Mouse (Mus musculus) midbrain, embryonic 11.5 days (tissue): ENCODE measurements around the gene Taf8. TPM values are rescaled to one million over a fixed set of nuclear protein-coding genes. Genes with fewer than 3 reads are reported as not detected.

Experiments
- ATAC-seq: fragments of 200-750 bp; cut with Nextera tagmentation; 2 replicates; pipeline ENCODE4 v1.8.0; 2017; ENCODE audit warnings: moderate TSS enrichment, moderate library complexity; ENCODE audit not compliant: low FRiP score
- DNase-seq: peaks from one replicate; pipeline ENCODE4 v3.0.0; 2015; ENCODE audit warnings: low spot score; ENCODE audit errors: missing footprints
- H3K27ac ChIP-seq: fragments of 300-500 bp; sonication (generic); 2 replicates; pipeline ENCODE4 v1.5.1; 2014; ENCODE audit warnings: low read depth, low read length
- H3K27me3 ChIP-seq: fragments of 300-500 bp; sonication (generic); 2 replicates; pipeline ENCODE4 v1.6.1; 2014; ENCODE audit warnings: mild to moderate bottlenecking, low read length, moderate library complexity, mixed read lengths; ENCODE audit not compliant: control insufficient read depth, insufficient read depth
- H3K36me3 ChIP-seq: fragments of 300-500 bp; sonication (generic); 2 replicates; pipeline ENCODE4 v1.6.1; 2014; ENCODE audit warnings: mild to moderate bottlenecking, low read length, moderate library complexity, mixed read lengths; ENCODE audit not compliant: control insufficient read depth, insufficient read depth
- H3K4me1 ChIP-seq: fragments of 300-500 bp; sonication (generic); 2 replicates; pipeline ENCODE4 v1.6.1; 2014; ENCODE audit warnings: low read length; ENCODE audit not compliant: control insufficient read depth, insufficient read depth
- H3K4me2 ChIP-seq: fragments of 300-500 bp; sonication (generic); 2 replicates; pipeline ENCODE4 v1.6.1; 2014; ENCODE audit warnings: mild to moderate bottlenecking, moderate library complexity
- H3K4me3 ChIP-seq: fragments of 300-500 bp; sonication (generic); 2 replicates; pipeline ENCODE4 v1.5.1; 2014; ENCODE audit warnings: low read depth, low read length
- H3K9ac ChIP-seq: fragments of 300-500 bp; sonication (generic); 2 replicates; pipeline ENCODE4 v1.6.1; 2014; ENCODE audit warnings: low read length
- H3K9me3 ChIP-seq: fragments of 300-500 bp; sonication (generic); 2 replicates; pipeline ENCODE4 v1.6.1; 2016; ENCODE audit warnings: low read length; ENCODE audit not compliant: control insufficient read depth
- WGBS: fragments of 180-500 bp; shearing (Covaris S2); extraction: QIAGEN DNeasy Blood & Tissue Kit; methylation state at CpG from one replicate; pipeline ENCODE4 v1.1.7; 2014; 5-methylcytosine and 5-hydroxymethylcytosine counted together
- polyA plus RNA-seq: library from polyadenylated mRNA; unstranded; fragments of >200 nt; fragmentation: Nextera tagmentation; extraction: Ambion mirVana; gene quantifications from 2 replicates; pipeline ENCODE4 v1.2.1, GENCODE M21; 2014

The Taf8 gene
- polyA plus RNA-seq, 1 experiment from 2014 or later: 25.5 TPM

- H3K27me3 ChIP-seq: no peaks in the 10 kb centered on the region
- H3K4me2 ChIP-seq: no peak overlapping the region
- no peak overlapping the region for H3K27ac ChIP-seq
- H3K9me3 ChIP-seq: no peaks in the 10 kb centered on the region
- no peaks in the 10 kb centered on the region for H3K36me3 ChIP-seq
- ATAC-seq (no peak), DNase-seq (no peak)
- no peaks in the 10 kb centered on the region for H3K4me1 ChIP-seq
- H3K4me3 ChIP-seq: no peak overlapping the region
- WGBS: 43% methylated on average over 8 of the region's 8 CpGs
- no peak overlapping the region for H3K9ac ChIP-seq
Measured at GRCm38 (mm10) chr17:47448523-47449372, 53.3 kb downstream of the Taf8 start.

DNA sequence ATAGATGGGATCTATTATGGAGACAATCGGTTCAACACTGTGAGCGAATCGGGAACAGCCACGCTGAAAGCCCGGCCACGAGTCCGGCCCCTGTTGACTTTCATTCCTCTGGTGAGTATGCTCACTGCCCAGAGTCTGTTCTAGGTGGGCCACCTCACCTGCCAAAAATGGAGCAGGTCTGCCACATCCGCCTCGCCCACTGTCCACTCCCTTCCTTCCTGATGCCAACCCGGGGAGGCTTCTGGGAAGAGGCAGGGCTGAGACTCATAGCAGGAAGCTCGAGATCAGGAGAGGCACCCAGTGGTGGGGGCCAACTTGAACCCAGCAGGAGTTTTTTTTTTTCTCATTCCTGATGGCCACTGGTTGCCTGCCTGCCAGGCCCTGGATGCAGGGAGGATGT lies 55.5 kb downstream of the Taf8 start:
- no peaks in the 10 kb centered on the region for H3K4me1 ChIP-seq
- H3K27ac ChIP-seq: no peak overlapping the region
- no peak overlapping the region for H3K9ac ChIP-seq
- H3K4me2 ChIP-seq: no peak overlapping the region
- H3K27me3 ChIP-seq: no peaks in the 10 kb centered on the region
- 86% methylated on average over 11 of the region's 11 CpGs for WGBS
- no peaks in the 10 kb centered on the region for H3K9me3 ChIP-seq
- ATAC-seq: no peak
- no peak overlapping the region for H3K4me3 ChIP-seq
- H3K36me3 ChIP-seq: no peaks in the 10 kb centered on the region
- no peak for DNase-seq

DNA sequence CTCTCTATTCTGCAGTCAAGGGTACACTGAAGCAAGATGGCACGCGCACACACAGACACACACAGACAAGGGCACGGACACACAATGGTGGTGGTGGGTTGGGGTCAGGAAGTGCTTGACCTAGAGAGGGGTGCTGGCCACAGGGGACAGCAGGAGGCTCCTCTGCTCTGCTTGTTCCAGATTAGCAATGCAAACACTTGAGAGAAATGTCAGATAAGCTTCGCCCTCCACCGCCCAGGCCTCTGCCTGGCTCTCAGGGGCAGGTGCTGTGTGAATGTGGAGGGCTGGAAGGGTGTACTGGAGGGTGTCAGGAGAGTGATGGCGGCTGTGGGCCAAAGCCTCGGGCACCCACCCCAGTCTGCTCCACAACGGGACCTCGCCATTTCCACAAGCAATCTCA lies 56.1 kb downstream of the Taf8 start:
- WGBS: 67% methylated on average over 9 of the region's 9 CpGs
- ATAC-seq (no peak), DNase-seq (no peak)
- H3K4me2 ChIP-seq: no peak overlapping the region
- no peaks in the 10 kb centered on the region for H3K9me3 ChIP-seq
- H3K36me3 ChIP-seq: no peaks in the 10 kb centered on the region
- H3K27ac ChIP-seq: no peak overlapping the region
- H3K27me3 ChIP-seq: no peaks in the 10 kb centered on the region
- H3K9ac ChIP-seq: no peak overlapping the region
- no peaks in the 10 kb centered on the region for H3K4me1 ChIP-seq
- H3K4me3 ChIP-seq: no peak overlapping the region

DNA sequence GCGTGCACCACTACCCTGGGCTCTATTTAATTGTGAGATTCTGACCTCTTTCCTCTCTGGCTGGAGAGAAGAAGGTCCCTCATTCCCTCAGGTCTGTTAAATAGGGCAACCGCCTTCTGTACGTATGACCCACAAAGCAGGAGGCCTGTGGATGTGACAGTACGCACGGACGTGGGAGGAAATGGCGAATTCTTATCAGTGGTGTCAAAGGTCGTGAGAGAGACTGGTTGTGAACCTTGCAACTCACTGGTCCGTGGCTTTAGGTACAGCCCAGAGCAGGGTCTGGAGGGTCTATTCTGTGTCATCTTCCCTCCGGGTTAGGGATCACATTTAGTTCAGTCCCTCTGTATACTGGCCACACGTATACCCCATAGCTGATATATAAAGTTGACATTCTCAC lies 56.6 kb downstream of the Taf8 start:
- WGBS: 66% methylated on average over 11 of the region's 11 CpGs
- no peak overlapping the region for H3K4me3 ChIP-seq

GRCm38 (mm10) chr17:47444113-47444512 lies 58.0 kb downstream of the Taf8 start:
- Histone ChIP-seq H3K27me3 (no peaks in the 10 kb centered on the region), H3K9me3 (no peaks in the 10 kb centered on the region), H3K4me3 (no peak overlapping the region), H3K9ac (no peak overlapping the region), H3K36me3 (no peaks in the 10 kb centered on the region), H3K27ac (no peak overlapping the region), H3K4me2 (no peak overlapping the region), H3K4me1 (peaks cover 5% of the 10 kb centered on the region; the same call in 1 of the 2 replicates)
- WGBS: 65% methylated on average over 6 of the region's 6 CpGs
- DNase-seq: no peak
- ATAC-seq: no peak

More for the DNA sequence above, 56.6 kb downstream of the Taf8 start:
- Histone ChIP-seq H3K27ac (no peak overlapping the region), H3K9me3 (no peaks in the 10 kb centered on the region), H3K9ac (no peak overlapping the region), H3K36me3 (no peaks in the 10 kb centered on the region), H3K4me2 (no peak overlapping the region), H3K4me1 (no peaks in the 10 kb centered on the region), H3K27me3 (no peaks in the 10 kb centered on the region)
- ATAC-seq (no peak), DNase-seq (no peak)

DNA sequence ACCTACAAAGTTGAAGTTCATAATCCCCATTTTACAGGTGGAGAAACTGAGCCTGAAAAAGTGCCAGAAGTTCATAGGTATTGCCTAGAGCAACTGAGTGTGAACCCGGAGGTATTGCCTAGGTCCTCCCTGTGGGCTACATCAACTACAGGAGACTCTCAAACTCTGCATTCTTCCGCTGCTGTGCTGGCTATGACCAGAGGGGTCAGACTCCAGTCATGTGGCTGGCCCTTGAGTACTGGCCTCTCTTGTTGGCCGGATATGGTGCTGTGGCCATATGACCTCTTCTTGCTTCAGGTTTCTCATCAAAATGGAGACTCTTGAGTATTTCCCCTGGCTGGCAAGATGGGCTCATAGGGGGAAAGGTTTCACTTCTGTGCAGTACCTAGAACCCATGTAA lies 59.8 kb downstream of the Taf8 start:
- H3K4me1 ChIP-seq: peaks cover 5% of the 10 kb centered on the region; the same call in 1 of the 2 replicates
- no peaks in the 10 kb centered on the region for H3K9me3 ChIP-seq
- H3K4me2 ChIP-seq: no peak overlapping the region
- H3K36me3 ChIP-seq: no peaks in the 10 kb centered on the region
- H3K4me3 ChIP-seq: no peak overlapping the region
- no peak for ATAC-seq
- WGBS: 81% methylated on average over 3 of the region's 3 CpGs
- H3K27ac ChIP-seq: no peak overlapping the region
- H3K27me3 ChIP-seq: peaks cover 15% of the 10 kb centered on the region
- H3K9ac ChIP-seq: no peak overlapping the region
- DNase-seq: no peak

GRCm38 (mm10) chr17:47441296-47442051 lies 60.6 kb downstream of the Taf8 start:
- Histone ChIP-seq H3K4me3 (no peak overlapping the region), H3K4me2 (no peak overlapping the region), H3K9me3 (no peaks in the 10 kb centered on the region), H3K9ac (no peak overlapping the region), H3K27me3 (peaks cover 23% of the 10 kb centered on the region), H3K27ac (no peak overlapping the region), H3K36me3 (no peaks in the 10 kb centered on the region), H3K4me1 (peaks cover 8% of the 10 kb centered on the region)
- ATAC-seq (no peak), DNase-seq (no peak)
- WGBS: 76% methylated on average over 19 of the region's 19 CpGs

DNA sequence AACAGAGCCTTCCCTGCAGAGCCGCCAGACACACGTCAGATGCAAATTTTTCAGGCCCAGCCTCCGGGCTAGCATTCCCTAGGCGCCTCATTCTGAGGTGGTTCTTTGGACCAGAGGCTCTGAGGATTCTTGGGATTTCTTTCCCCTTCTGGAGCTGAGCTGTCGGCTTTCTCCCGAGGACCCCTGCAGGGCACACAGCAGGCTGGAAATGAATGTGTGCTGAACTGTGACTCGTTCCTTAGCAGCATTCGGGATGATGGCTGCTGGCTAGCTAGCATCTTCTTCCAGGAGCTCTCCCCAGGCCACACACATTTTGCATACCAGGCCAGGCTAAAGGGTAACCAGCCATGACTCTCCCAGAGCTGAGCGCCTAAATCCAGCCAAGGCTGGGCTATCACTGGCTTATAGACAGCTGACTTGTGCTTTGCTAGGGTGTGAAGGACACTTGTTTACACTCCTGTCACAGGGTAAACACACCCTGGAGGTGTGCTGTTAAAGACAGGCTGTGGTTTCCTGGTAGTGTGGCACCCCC lies 61.7 kb downstream of the Taf8 start:
- Histone ChIP-seq H3K4me2 (0 out of 2 replicates have a peak overlapping the region, but pooled peaks have one; percentile 13), H3K4me3 (no peak overlapping the region), H3K27ac (no peak overlapping the region), H3K9ac (no peak overlapping the region; the same call in 1 of the 2 replicates), H3K27me3 (peaks cover 28% of the 10 kb centered on the region), H3K4me1 (peaks cover 10% of the 10 kb centered on the region), H3K9me3 (no peaks in the 10 kb centered on the region), H3K36me3 (no peaks in the 10 kb centered on the region)
- DNase-seq (peak; percentile 87), ATAC-seq (peak; percentile 43)
- WGBS: 1% methylated on average over 9 of the region's 9 CpGs
